Mouse (Mus musculus): Measurements from ENCODE around the gene Adipor2. TPM values are rescaled to one million over a fixed set of nuclear protein-coding genes. Genes with fewer than 3 reads are reported as not detected.
A peak's percentile ranks its signal among the peaks of the same experiment; 100 is the strongest.

The Adipor2 gene
- polyA plus RNA-seq, 1 experiment from 2014 or later: 45.4 TPM

GRCm38 (mm10) chr6:119396309-119396634 is 21.2 kb downstream of the Adipor2 start:
- Histone ChIP-seq H3K4me2 (replicated peaks; ENCODE audit: low read depth, low read length) (no peak overlapping the region), H3K27ac (ENCODE audit: low read length) (no peak overlapping the region), H3K9ac (replicated peaks; ENCODE audit: low read length) (no peak overlapping the region), H3K27me3 (ENCODE audit: insufficient read depth, low read length) (no peaks in the 10 kb centered on the region), H3K4me3 (ENCODE audit: low read length) (no peak overlapping the region), H3K36me3 (ENCODE audit: insufficient read depth, low read length) (no peaks in the 10 kb centered on the region), H3K9me3 (ENCODE audit: low read length) (no peaks in the 10 kb centered on the region), H3K4me1 (ENCODE audit: insufficient read depth, low read length) (no peaks in the 10 kb centered on the region)
- WGBS: 52% methylated on average over 5 of the region's 5 CpGs
- no peak for ATAC-seq (ENCODE audit: low FRiP score, low TSS enrichment)

GRCm38 (mm10) chr6:119395421-119396308 is 21.8 kb downstream of the Adipor2 start:
- Histone ChIP-seq H3K36me3 (ENCODE audit: insufficient read depth, low read length) (no peaks in the 10 kb centered on the region), H3K27ac (ENCODE audit: low read length) (no peak overlapping the region), H3K9me3 (ENCODE audit: low read length) (no peaks in the 10 kb centered on the region), H3K4me2 (replicated peaks; ENCODE audit: low read depth, low read length) (no peak overlapping the region), H3K9ac (replicated peaks; ENCODE audit: low read length) (no peak overlapping the region), H3K27me3 (ENCODE audit: insufficient read depth, low read length) (no peaks in the 10 kb centered on the region), H3K4me3 (ENCODE audit: low read length) (no peak overlapping the region), H3K4me1 (ENCODE audit: insufficient read depth, low read length) (no peaks in the 10 kb centered on the region)
- no peak for ATAC-seq (ENCODE audit: low FRiP score, low TSS enrichment)
- 78% methylated on average over 14 of the region's 14 CpGs for WGBS

GRCm38 (mm10) chr6:119392836-119393235 is 24.7 kb downstream of the Adipor2 start:
- Histone ChIP-seq H3K4me3 (ENCODE audit: low read length) (no peak overlapping the region), H3K4me1 (ENCODE audit: insufficient read depth, low read length) (peaks cover 7% of the 10 kb centered on the region), H3K9me3 (ENCODE audit: low read length) (no peaks in the 10 kb centered on the region), H3K36me3 (ENCODE audit: insufficient read depth, low read length) (no peaks in the 10 kb centered on the region), H3K27me3 (ENCODE audit: insufficient read depth, low read length) (no peaks in the 10 kb centered on the region), H3K4me2 (replicated peaks; ENCODE audit: low read depth, low read length) (no peak overlapping the region), H3K27ac (ENCODE audit: low read length) (no peak overlapping the region), H3K9ac (replicated peaks; ENCODE audit: low read length) (no peak overlapping the region)
- 84% methylated on average over 9 of the region's 9 CpGs for WGBS
- ATAC-seq (ENCODE audit: low FRiP score, low TSS enrichment): no peak

- H3K27ac ChIP-seq (ENCODE audit: low read length): no peak overlapping the region
- no peak for ATAC-seq (ENCODE audit: low FRiP score, low TSS enrichment)
- H3K9ac ChIP-seq (replicated peaks; ENCODE audit: low read length): no peak overlapping the region
- H3K27me3 ChIP-seq (ENCODE audit: insufficient read depth, low read length): no peaks in the 10 kb centered on the region
- no peak overlapping the region for H3K4me3 ChIP-seq (ENCODE audit: low read length)
- peaks cover 26% of the 10 kb centered on the region for H3K4me1 ChIP-seq (ENCODE audit: insufficient read depth, low read length)
- 94% methylated on average over 4 of the region's 4 CpGs for WGBS
- no peaks in the 10 kb centered on the region for H3K9me3 ChIP-seq (ENCODE audit: low read length)
- H3K36me3 ChIP-seq (ENCODE audit: insufficient read depth, low read length): no peaks in the 10 kb centered on the region
- no peak overlapping the region for H3K4me2 ChIP-seq (replicated peaks; ENCODE audit: low read depth, low read length)
Measured at GRCm38 (mm10) chr6:119390728-119391127, 26.8 kb downstream of the Adipor2 start.

DNA sequence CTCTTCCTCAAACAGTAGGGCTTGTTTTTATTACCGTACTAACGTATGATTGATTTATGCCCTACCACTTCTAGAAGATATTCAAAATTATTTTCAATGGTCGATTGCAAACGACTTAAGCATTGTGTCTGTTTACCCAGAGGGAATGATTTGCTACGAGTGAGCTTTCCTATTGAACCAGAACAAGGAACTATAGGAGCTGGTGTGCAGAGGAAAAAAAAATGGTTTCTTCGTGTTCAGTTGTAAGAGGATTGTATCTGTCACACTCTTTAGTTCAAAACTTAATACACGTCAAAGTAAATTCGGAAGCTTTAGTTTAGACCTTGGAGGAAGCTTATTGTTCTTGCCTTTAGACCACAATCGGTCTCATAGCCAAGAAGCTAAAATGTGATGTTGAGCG is 28.4 kb downstream of the Adipor2 start:
- no peaks in the 10 kb centered on the region for H3K36me3 ChIP-seq (ENCODE audit: insufficient read depth, low read length)

GRCm38 (mm10) chr6:119388650-119389012 is 28.9 kb downstream of the Adipor2 start:
- peak overlapping the region; percentile 94 for H3K9ac ChIP-seq (replicated peaks; ENCODE audit: low read length)
- H3K27ac ChIP-seq (ENCODE audit: low read length): peak overlapping the region; percentile 90
- H3K4me1 ChIP-seq (ENCODE audit: insufficient read depth, low read length): peaks cover 26% of the 10 kb centered on the region
- H3K4me3 ChIP-seq (ENCODE audit: low read length): peak overlapping the region; percentile 69
- WGBS: under 1% methylated on average over 31 of the region's 53 CpGs
- peak; percentile 99 for ATAC-seq (ENCODE audit: low FRiP score, low TSS enrichment)
- H3K36me3 ChIP-seq (ENCODE audit: insufficient read depth, low read length): no peaks in the 10 kb centered on the region
- peak overlapping the region; percentile 82 for H3K4me2 ChIP-seq (replicated peaks; ENCODE audit: low read depth, low read length)
- no peaks in the 10 kb centered on the region for H3K9me3 ChIP-seq (ENCODE audit: low read length)
- H3K27me3 ChIP-seq (ENCODE audit: insufficient read depth, low read length): no peaks in the 10 kb centered on the region

More for the DNA sequence above, 28.4 kb downstream of the Adipor2 start:
- ATAC-seq (ENCODE audit: low FRiP score, low TSS enrichment): peak; percentile 6; the same call in 1 of the 2 replicates
- no peaks in the 10 kb centered on the region for H3K9me3 ChIP-seq (ENCODE audit: low read length)
- H3K27me3 ChIP-seq (ENCODE audit: insufficient read depth, low read length): no peaks in the 10 kb centered on the region
- peaks cover 26% of the 10 kb centered on the region for H3K4me1 ChIP-seq (ENCODE audit: insufficient read depth, low read length)
- H3K27ac ChIP-seq (ENCODE audit: low read length): peak overlapping the region; percentile 84
- WGBS: 21% methylated on average over 10 of the region's 10 CpGs
- peak overlapping the region; percentile 69 for H3K4me3 ChIP-seq (ENCODE audit: low read length)
- peak overlapping the region; percentile 80 for H3K9ac ChIP-seq (replicated peaks; ENCODE audit: low read length)
- peak overlapping the region; percentile 62 for H3K4me2 ChIP-seq (replicated peaks; ENCODE audit: low read depth, low read length)

DNA sequence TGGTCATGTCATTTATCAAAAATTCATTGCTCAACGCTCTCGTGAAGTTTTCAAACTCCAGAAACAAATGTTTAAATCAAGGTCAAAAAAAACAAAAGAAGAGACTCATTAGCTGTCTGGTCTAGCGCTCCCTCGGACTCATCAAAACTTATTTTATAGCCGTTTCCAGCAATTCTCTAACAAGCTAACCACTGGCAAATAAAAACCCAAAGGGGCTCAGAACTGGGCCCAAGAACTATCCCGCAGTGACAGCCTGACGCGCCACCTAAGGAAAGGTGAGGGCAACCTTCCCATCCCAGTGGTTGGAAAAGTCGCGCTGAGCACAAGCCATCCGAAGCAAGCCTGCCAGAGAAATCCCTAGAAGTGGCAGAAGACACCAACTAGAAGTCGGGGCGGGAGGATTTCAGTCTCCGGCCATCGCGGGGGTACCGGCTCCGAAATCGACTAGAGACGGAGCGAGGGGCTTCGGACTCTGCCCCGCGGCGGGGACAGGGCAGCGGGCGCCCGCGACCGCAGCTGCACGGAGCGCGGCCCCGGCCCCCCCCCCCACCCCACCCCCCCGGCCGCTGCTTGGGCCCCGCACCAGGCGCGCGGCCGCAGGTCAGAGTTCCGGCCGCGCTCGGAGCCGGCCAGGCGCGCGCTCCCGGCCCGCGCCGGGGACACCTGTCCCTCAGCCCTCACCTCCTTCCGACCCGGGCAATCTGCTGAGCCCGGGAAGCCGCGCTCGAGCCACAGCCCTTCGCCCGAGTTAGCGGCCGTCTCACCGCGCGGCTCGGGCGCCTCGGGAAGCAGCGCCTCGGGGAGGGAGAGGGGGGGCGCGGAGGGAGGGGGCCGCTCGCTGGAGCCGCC is 29.5 kb downstream of the Adipor2 start:
- peak overlapping the region; percentile 82 for H3K4me2 ChIP-seq (replicated peaks; ENCODE audit: low read depth, low read length)
- peak overlapping the region; percentile 90 for H3K27ac ChIP-seq (ENCODE audit: low read length)
- under 1% methylated on average over 35 of the region's 76 CpGs for WGBS
- ATAC-seq (ENCODE audit: low FRiP score, low TSS enrichment): peak; percentile 92
- peak overlapping the region; percentile 69 for H3K4me3 ChIP-seq (ENCODE audit: low read length)
- H3K9me3 ChIP-seq (ENCODE audit: low read length): no peaks in the 10 kb centered on the region
- peaks cover 26% of the 10 kb centered on the region for H3K4me1 ChIP-seq (ENCODE audit: insufficient read depth, low read length)
- H3K9ac ChIP-seq (replicated peaks; ENCODE audit: low read length): peak overlapping the region; percentile 94
- H3K36me3 ChIP-seq (ENCODE audit: insufficient read depth, low read length): no peaks in the 10 kb centered on the region
- no peaks in the 10 kb centered on the region for H3K27me3 ChIP-seq (ENCODE audit: insufficient read depth, low read length)

GRCm38 (mm10) chr6:119386821-119387220 is 30.7 kb downstream of the Adipor2 start:
- peak overlapping the region; percentile 82; the same call in 1 of the 2 replicates for H3K4me2 ChIP-seq (replicated peaks; ENCODE audit: low read depth, low read length)
- peaks cover 26% of the 10 kb centered on the region for H3K4me1 ChIP-seq (ENCODE audit: insufficient read depth, low read length)
- no peaks in the 10 kb centered on the region for H3K36me3 ChIP-seq (ENCODE audit: insufficient read depth, low read length)
- WGBS: 83% methylated on average over 1 of the region's 1 CpGs
- ATAC-seq (ENCODE audit: low FRiP score, low TSS enrichment): no peak
- no peak overlapping the region for H3K27ac ChIP-seq (ENCODE audit: low read length)
- 0 out of 2 replicates have a peak overlapping the region, but pooled peaks have one; percentile 0 for H3K9ac ChIP-seq (replicated peaks; ENCODE audit: low read length)
- H3K27me3 ChIP-seq (ENCODE audit: insufficient read depth, low read length): no peaks in the 10 kb centered on the region
- H3K9me3 ChIP-seq (ENCODE audit: low read length): no peaks in the 10 kb centered on the region
- peak overlapping the region; percentile 69; the same call in 1 of the 2 replicates for H3K4me3 ChIP-seq (ENCODE audit: low read length)

- Histone ChIP-seq H3K4me2 (replicated peaks; ENCODE audit: low read depth, low read length) (no peak overlapping the region; the same call in 1 of the 2 replicates), H3K4me1 (ENCODE audit: insufficient read depth, low read length) (peaks cover 26% of the 10 kb centered on the region), H3K27me3 (ENCODE audit: insufficient read depth, low read length) (no peaks in the 10 kb centered on the region), H3K36me3 (ENCODE audit: insufficient read depth, low read length) (no peaks in the 10 kb centered on the region), H3K9ac (replicated peaks; ENCODE audit: low read length) (no peak overlapping the region), H3K9me3 (ENCODE audit: low read length) (no peaks in the 10 kb centered on the region), H3K4me3 (ENCODE audit: low read length) (no peak overlapping the region), H3K27ac (ENCODE audit: low read length) (no peak overlapping the region)
- WGBS: 71% methylated on average over 4 of the region's 4 CpGs
- ATAC-seq (ENCODE audit: low FRiP score, low TSS enrichment): no peak
Measured at GRCm38 (mm10) chr6:119386421-119386820, 31.1 kb downstream of the Adipor2 start.

Data from kidney, embryonic 16.5 days (tissue).